Mouse (Mus musculus) limb, embryonic 12.5 days (tissue): ENCODE results near the gene Cyth1. TPM values are rescaled to one million over a fixed set of nuclear protein-coding genes. Genes with fewer than 3 reads are reported as not detected.

Experiments
- ATAC-seq: fragments of 200-750 bp; cut with Nextera tagmentation; 2 replicates; pipeline ENCODE4 v1.8.0; 2017; ENCODE audit warnings: low read depth, moderate TSS enrichment; ENCODE audit not compliant: insufficient number of reproducible peaks, insufficient read depth, low FRiP score, low TSS enrichment
- H3K27ac ChIP-seq: fragments of 300-500 bp; sonication (generic); 2 replicates; pipeline ENCODE4 v1.5.1; 2016; ENCODE audit warnings: mild to moderate bottlenecking, moderate library complexity
- H3K27me3 ChIP-seq: fragments of 300-500 bp; sonication (generic); 2 replicates; pipeline ENCODE4 v1.6.1; 2016; ENCODE audit warnings: mild to moderate bottlenecking, moderate library complexity
- H3K36me3 ChIP-seq: fragments of 300-500 bp; sonication (generic); 2 replicates; pipeline ENCODE4 v1.6.1; 2016; ENCODE audit warnings: mild to moderate bottlenecking, moderate library complexity
- H3K4me1 ChIP-seq: fragments of 300-500 bp; sonication (generic); replicated peaks from 2 replicates; pipeline ENCODE4 v1.6.1; 2016
- H3K4me2 ChIP-seq: fragments of 300-500 bp; sonication (generic); 2 replicates; pipeline ENCODE4 v1.6.1; 2016; ENCODE audit warnings: mild to moderate bottlenecking, moderate library complexity
- H3K4me3 ChIP-seq: fragments of 300-500 bp; sonication (generic); replicated peaks from 2 replicates; pipeline ENCODE4 v1.5.1; 2016; ENCODE audit warnings: mild to moderate bottlenecking
- H3K9ac ChIP-seq: fragments of 300-500 bp; sonication (generic); replicated peaks from 2 replicates; pipeline ENCODE4 v1.6.1; 2016; ENCODE audit warnings: mild to moderate bottlenecking, moderate library complexity
- H3K9me3 ChIP-seq: fragments of 300-500 bp; sonication (generic); 2 replicates; pipeline ENCODE4 v1.6.1; 2016; ENCODE audit warnings: mild to moderate bottlenecking, moderate library complexity
- WGBS: fragments of 180-500 bp; shearing (Covaris S2); methylation state at CpG from one replicate; pipeline ENCODE4 v1.1.7; 2016; 5-methylcytosine and 5-hydroxymethylcytosine counted together
- polyA plus RNA-seq: library from polyadenylated mRNA; unstranded; fragments of >200 nt; fragmentation: Nextera tagmentation; extraction: Ambion mirVana; gene quantifications from 2 replicates; pipeline ENCODE4 v1.2.1, GENCODE M21; 2016

The Cyth1 gene
- polyA plus RNA-seq, 1 experiment from 2014 or later = 26.3 TPM

GRCm38 (mm10) chr11:118166626-118167025, 81.8 kb downstream of the Cyth1 start:
- Histone ChIP-seq H3K9me3 (no peaks in the 10 kb centered on the region), H3K4me1 (0 out of 2 replicates have a peak, but pooled peaks cover 2% of the 10 kb centered on the region), H3K4me2 (no peak overlapping the region), H3K4me3 (no peak overlapping the region), H3K9ac (no peak overlapping the region), H3K36me3 (peaks cover 89% of the 10 kb centered on the region), H3K27ac (no peak overlapping the region), H3K27me3 (no peaks in the 10 kb centered on the region)
- WGBS = 92% methylated on average over 5 of the region's 5 CpGs
- ATAC-seq = no peak

GRCm38 (mm10) chr11:118165681-118166080, 82.7 kb downstream of the Cyth1 start:
- peak overlapping the region; percentile 13 for H3K27ac ChIP-seq
- WGBS = 48% methylated on average over 11 of the region's 11 CpGs
- H3K27me3 ChIP-seq = no peaks in the 10 kb centered on the region
- peaks cover 2% of the 10 kb centered on the region; the same call in 1 of the 2 replicates for H3K4me1 ChIP-seq
- H3K9me3 ChIP-seq = no peaks in the 10 kb centered on the region
- no peak overlapping the region; the same call in 1 of the 2 replicates for H3K9ac ChIP-seq
- no peak for ATAC-seq
- H3K4me2 ChIP-seq = no peak overlapping the region
- no peak overlapping the region for H3K4me3 ChIP-seq
- peaks cover 84% of the 10 kb centered on the region for H3K36me3 ChIP-seq

DNA sequence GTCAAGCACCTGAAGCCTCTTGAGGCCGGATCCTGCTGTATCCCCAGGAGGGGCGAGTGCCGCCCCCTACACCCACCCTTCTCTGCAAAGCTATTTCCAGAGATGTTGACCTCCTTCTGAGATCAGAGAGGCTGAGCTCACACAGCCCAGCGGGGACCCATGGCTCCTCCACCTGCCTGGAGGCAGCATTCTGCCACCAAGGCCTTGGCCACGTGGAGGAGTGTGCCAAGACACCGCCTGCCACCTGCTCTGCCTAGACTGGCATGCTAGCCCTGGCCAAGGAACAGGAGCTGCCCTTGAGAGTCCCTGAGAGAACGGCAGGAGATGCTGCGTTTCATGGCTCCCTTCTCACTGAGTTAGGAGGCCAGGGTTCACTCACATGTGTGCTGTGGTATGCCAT, 83.8 kb downstream of the Cyth1 start:
- H3K4me1 ChIP-seq = peaks cover 2% of the 10 kb centered on the region; the same call in 1 of the 2 replicates
- no peak overlapping the region for H3K9ac ChIP-seq
- no peaks in the 10 kb centered on the region for H3K9me3 ChIP-seq
- WGBS = 72% methylated on average over 8 of the region's 8 CpGs
- no peak overlapping the region for H3K27ac ChIP-seq
- no peaks in the 10 kb centered on the region for H3K27me3 ChIP-seq
- H3K4me3 ChIP-seq = no peak overlapping the region
- H3K36me3 ChIP-seq = peaks cover 74% of the 10 kb centered on the region
- H3K4me2 ChIP-seq = no peak overlapping the region
- ATAC-seq = no peak

DNA sequence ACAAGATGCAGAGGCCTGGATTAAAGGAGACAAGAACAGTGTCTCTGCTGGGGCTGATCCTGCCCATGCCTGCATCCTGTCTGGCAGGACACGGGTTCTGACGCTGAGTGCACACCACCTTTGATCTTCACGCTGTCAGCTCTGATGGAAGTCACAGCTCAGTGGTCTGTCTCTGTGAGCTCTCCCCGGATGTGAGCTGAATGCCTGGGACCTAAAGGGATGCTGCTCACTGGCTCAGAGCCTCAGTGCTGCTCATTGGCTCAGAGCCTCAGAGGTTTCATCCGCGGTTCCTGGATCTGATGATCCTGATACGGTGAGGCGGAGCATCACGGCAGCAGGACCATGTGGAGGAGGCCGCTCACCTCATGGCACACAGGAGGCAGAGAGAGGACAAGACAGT, 86.1 kb downstream of the Cyth1 start:
- no peaks in the 10 kb centered on the region for H3K9me3 ChIP-seq
- H3K4me2 ChIP-seq = no peak overlapping the region
- no peaks in the 10 kb centered on the region for H3K27me3 ChIP-seq
- ATAC-seq = no peak
- H3K9ac ChIP-seq = no peak overlapping the region
- peaks cover 9% of the 10 kb centered on the region for H3K4me1 ChIP-seq
- no peak overlapping the region for H3K27ac ChIP-seq
- WGBS = 42% methylated on average over 10 of the region's 10 CpGs
- H3K36me3 ChIP-seq = peaks cover 51% of the 10 kb centered on the region
- H3K4me3 ChIP-seq = no peak overlapping the region

- no peak overlapping the region for H3K4me3 ChIP-seq
- no peak for ATAC-seq
- H3K36me3 ChIP-seq = peaks cover 41% of the 10 kb centered on the region
- 81% methylated on average over 6 of the region's 6 CpGs for WGBS
- peaks cover 7% of the 10 kb centered on the region for H3K4me1 ChIP-seq
- 0 out of 2 replicates have a peak overlapping the region, but pooled peaks have one; percentile 23 for H3K27ac ChIP-seq
- H3K9ac ChIP-seq = no peak overlapping the region
- H3K4me2 ChIP-seq = no peak overlapping the region
- peaks cover under 1% of the 10 kb centered on the region for H3K9me3 ChIP-seq
- H3K27me3 ChIP-seq = no peaks in the 10 kb centered on the region
Observed at GRCm38 (mm10) chr11:118161240-118161639, 87.2 kb downstream of the Cyth1 start.

DNA sequence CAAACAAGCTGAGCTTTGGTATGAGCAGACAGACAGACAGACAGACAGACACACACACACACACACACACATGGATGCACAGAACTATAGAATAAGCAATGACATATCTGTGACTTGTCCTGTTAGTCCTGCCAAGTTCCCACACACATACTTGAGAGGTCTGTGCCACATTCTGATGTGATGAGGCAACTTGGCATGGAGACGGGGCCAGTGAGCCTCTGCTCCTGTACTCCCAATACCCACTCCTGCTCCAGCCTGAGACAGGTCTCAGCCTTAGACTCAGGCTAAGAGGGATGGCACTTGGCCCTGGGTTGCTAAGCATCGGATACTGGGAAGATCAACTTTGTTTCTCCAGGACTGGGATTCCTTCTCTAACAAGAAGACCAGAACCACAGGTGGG, 87.6 kb downstream of the Cyth1 start:
- Histone ChIP-seq H3K9me3 (peaks cover 6% of the 10 kb centered on the region), H3K9ac (no peak overlapping the region), H3K4me1 (peaks cover 7% of the 10 kb centered on the region), H3K4me3 (no peak overlapping the region), H3K4me2 (no peak overlapping the region), H3K27me3 (no peaks in the 10 kb centered on the region), H3K36me3 (peaks cover 36% of the 10 kb centered on the region), H3K27ac (no peak overlapping the region)
- ATAC-seq = no peak
- 87% methylated on average over 2 of the region's 2 CpGs for WGBS

DNA sequence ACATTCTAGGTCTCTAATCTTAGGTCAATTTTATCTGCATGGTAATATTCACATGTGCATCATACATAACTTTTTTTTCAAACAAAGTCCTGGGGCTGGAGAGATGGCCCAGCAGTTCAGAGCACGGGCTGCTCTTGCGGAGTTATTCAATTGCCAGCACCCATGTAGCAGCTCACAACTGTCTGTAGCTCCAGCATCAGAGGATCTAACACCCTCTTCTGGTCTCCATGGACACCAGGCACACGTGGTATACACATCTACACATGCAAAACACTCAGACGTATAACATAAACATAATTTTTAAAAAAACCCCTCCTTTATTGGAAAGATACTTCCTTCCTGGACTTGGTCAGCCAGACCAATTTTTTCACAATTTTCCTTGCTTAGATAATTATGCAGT, 89.6 kb downstream of the Cyth1 start:
- H3K27ac ChIP-seq = no peak overlapping the region
- no peak overlapping the region for H3K9ac ChIP-seq
- peaks cover 19% of the 10 kb centered on the region; the same call in 1 of the 2 replicates for H3K36me3 ChIP-seq
- ATAC-seq = no peak
- H3K9me3 ChIP-seq = peaks cover 8% of the 10 kb centered on the region
- WGBS = 79% methylated on average over 4 of the region's 4 CpGs
- no peaks in the 10 kb centered on the region for H3K27me3 ChIP-seq
- H3K4me1 ChIP-seq = peaks cover 7% of the 10 kb centered on the region
- H3K4me2 ChIP-seq = no peak overlapping the region
- no peak overlapping the region for H3K4me3 ChIP-seq

DNA sequence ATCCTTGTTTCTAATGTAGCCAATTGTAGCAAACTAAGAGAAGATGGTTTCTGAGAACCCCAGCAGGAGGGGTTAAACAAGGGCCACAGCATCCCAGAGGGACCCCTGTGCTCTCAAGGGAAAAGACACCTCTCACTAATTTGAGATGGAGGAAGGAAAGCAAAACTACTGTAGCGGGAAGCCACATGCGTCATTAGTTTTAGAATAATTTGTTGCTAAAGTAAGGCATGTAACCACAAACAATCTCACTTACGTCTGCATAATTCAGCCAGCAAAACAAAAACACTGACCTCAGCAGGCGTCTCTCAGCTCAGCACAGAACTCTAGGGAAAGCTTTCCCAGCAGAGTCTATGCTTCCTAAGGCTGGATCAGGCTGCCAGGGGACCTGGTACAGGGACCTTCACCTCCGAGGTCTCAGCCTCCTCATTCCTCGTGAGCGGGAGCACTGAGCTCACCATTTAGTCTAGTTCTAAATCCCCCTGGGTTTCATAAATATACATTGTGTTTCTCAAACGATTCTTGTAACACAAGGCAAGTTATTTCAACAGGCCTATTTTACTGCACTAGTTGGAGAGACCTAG, 91.8 kb downstream of the Cyth1 start:
- H3K27me3 ChIP-seq = no peaks in the 10 kb centered on the region
- peaks cover 7% of the 10 kb centered on the region for H3K4me1 ChIP-seq
- H3K36me3 ChIP-seq = 0 out of 2 replicates have a peak, but pooled peaks cover under 1% of the 10 kb centered on the region
- no peak overlapping the region for H3K4me3 ChIP-seq
- peak overlapping the region; percentile 60 for H3K27ac ChIP-seq
- no peak overlapping the region for H3K9ac ChIP-seq
- ATAC-seq = no peak
- WGBS = 60% methylated on average over 8 of the region's 8 CpGs
- H3K9me3 ChIP-seq = peaks cover 12% of the 10 kb centered on the region
- no peak overlapping the region for H3K4me2 ChIP-seq

GRCm38 (mm10) chr11:118152964-118153363, 95.4 kb downstream of the Cyth1 start:
- H3K27me3 ChIP-seq = 0 out of 2 replicates have a peak, but pooled peaks cover 5% of the 10 kb centered on the region
- WGBS = 91% methylated on average over 4 of the region's 4 CpGs
- no peak overlapping the region for H3K4me2 ChIP-seq
- H3K36me3 ChIP-seq = no peaks in the 10 kb centered on the region
- H3K4me1 ChIP-seq = peaks cover 11% of the 10 kb centered on the region
- H3K9ac ChIP-seq = no peak overlapping the region
- H3K4me3 ChIP-seq = no peak overlapping the region
- no peak overlapping the region for H3K27ac ChIP-seq
- H3K9me3 ChIP-seq = peaks cover 15% of the 10 kb centered on the region
- no peak for ATAC-seq

DNA sequence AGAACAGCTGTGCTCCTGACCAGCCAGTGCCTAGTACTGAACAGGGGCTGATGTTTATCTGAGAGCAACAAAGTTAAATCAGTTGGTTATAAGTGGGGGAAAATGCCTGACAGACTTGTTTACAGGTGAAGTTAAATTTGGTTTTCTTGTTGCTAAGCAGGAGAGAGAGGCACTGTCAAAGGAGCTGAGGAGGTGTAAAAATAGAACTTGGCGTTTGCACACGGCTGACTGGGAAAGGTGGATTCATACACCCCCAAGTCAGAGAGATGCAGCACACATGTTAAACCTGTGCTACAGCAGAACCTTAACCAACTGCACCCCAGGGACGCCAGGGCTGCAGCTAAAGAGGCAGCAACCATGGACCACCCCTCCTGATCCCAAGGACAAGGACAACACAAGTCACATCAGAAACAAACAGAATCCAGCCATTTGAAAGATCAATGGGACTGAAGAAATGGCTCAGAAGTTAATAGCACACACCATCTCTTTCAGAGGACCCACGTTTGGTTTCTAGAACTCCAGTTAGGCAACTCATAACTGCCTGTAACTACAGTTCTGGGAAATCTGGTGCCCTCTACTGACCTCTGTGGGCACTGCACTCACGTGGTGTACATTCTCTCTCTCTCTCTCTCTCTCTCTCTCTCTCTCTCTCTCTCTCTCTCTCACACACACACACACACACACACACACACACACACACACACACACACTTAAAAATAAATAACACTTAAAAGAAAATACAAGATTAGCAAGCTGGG, 96.8 kb downstream of the Cyth1 start:
- Histone ChIP-seq H3K27ac (no peak overlapping the region), H3K9me3 (peaks cover 15% of the 10 kb centered on the region), H3K4me2 (no peak overlapping the region), H3K36me3 (no peaks in the 10 kb centered on the region), H3K9ac (no peak overlapping the region), H3K27me3 (0 out of 2 replicates have a peak, but pooled peaks cover 5% of the 10 kb centered on the region), H3K4me3 (no peak overlapping the region), H3K4me1 (peaks cover 6% of the 10 kb centered on the region)
- no peak for ATAC-seq
- 95% methylated on average over 5 of the region's 5 CpGs for WGBS

DNA sequence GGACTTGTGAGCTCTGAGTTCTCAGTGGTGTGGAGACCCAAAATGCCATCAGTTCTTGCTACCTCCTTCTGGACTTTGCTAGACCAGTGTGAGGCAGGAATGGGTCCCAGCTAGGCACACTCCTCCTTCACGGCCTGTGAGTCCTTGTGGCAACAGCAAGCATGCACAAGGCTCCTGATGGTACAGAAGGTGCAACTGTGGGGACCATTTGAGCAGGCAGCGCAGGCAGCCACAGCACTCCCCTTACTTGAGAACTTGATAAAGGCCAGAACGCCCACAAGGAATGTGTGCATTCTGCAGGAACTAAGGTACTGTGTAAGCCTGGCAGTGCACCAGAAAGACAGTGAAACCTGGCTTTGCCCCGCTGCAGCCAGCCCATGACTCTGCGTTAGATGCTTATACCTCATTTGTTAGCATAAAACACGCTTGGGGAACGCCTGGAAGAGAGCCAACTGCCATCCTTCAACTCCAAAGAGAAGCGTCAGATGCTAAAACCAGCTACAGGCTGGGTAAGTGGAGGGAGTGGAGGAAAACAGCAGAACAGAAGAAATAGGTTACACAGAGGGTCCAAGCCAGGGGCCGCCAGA, 98.2 kb downstream of the Cyth1 start:
- WGBS = 74% methylated on average over 9 of the region's 9 CpGs
- 0 out of 2 replicates have a peak, but pooled peaks cover 5% of the 10 kb centered on the region for H3K27me3 ChIP-seq
- no peak overlapping the region for H3K4me3 ChIP-seq
- no peak for ATAC-seq
- H3K4me1 ChIP-seq = peaks cover 6% of the 10 kb centered on the region
- no peak overlapping the region for H3K4me2 ChIP-seq
- peak overlapping the region; percentile 54 for H3K27ac ChIP-seq
- no peak overlapping the region for H3K9ac ChIP-seq
- H3K9me3 ChIP-seq = peaks cover 7% of the 10 kb centered on the region; the same call in 1 of the 2 replicates
- no peaks in the 10 kb centered on the region for H3K36me3 ChIP-seq
